Mouse (Mus musculus) lung, postnatal 0 days (tissue): ENCODE measurements around the gene Ift140.

Experiments used
- CTCF ChIP-seq: IDR thresholded peaks from 2 replicates; pipeline ENCODE4 v1.5.1; 2016; ENCODE audit warnings: antibody characterized with exemption, mild to moderate bottlenecking
- EP300 ChIP-seq: IDR thresholded peaks from 2 replicates; pipeline ENCODE4 v1.6.1; 2016; ENCODE audit warnings: antibody characterized with exemption, mild to moderate bottlenecking, control low read depth

DNA sequence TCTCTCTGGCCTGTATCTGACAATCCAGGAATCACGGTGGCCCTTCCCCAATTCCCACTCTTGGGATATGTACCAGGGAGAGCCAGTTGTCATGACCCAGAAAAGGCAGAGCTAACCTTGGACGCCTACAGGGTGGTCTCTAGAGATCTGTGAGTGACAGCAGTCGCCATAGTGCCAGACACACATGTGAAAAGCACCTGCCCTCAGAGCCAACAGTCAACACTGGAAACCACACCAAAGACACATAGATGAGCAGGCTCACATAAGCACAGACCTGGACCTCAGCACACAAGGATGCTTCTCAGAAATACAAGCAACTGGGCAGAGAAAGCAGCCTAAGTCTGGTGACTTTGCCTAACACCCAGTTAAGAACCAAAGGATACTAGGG lies 96.5 kb downstream of the Ift140 start:
- no peak for TF ChIP-seq CTCF
- no peak for TF ChIP-seq EP300
